Mouse (Mus musculus): ENCODE data around the gene Fam234a.
"Not testable (repeated sequence)": the region's sequence is repeated elsewhere in the genome, so short reads cannot be mapped to it uniquely, and the experiment has no call there.

DNA sequence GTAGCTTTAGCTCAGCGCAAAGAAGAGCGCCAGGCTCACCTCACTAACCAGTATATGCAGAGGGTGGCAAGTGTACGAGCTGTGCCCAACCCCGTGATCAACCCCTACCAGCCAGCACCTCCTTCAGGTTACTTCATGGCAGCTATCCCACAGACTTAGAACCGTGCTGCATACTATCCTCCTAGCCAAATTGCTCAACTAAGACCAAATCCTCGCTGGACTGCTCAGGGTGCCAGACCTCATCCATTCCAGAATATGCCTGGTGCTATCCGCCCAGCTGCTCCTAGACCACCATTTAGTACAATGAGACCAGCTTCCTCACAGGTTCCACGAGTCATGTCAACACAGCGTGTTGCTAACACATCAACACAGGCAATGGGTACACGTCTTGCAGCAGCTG lies 25.5 kb upstream of the Fam234a start:
- TF ChIP-seq CTCF (IDR thresholded peaks at IDR 0.05; ENCODE audit: control insufficient read depth, insufficient read depth, insufficient read length); MAX (IDR thresholded peaks at IDR 0.05): not testable (repeated sequence)
